Mouse (Mus musculus): ENCODE data around the gene Hacd4. TPM values are rescaled to one million over a fixed set of nuclear protein-coding genes. Genes with fewer than 3 reads are reported as not detected.
A peak's percentile ranks its signal among the peaks of the same experiment; 100 is the strongest.
"Not testable (repeated sequence)": the region's sequence is repeated elsewhere in the genome, so short reads cannot be mapped to it uniquely, and the experiment has no call there.

Hacd4 gene
- polyA plus RNA-seq, 1 experiment from 2014 or later = 4.2 TPM

GRCm38 (mm10) chr4:88412331-88412730 is 26.4 kb downstream of the Hacd4 start:
- Histone ChIP-seq H3K36me3 (ENCODE audit: control insufficient read depth, insufficient read depth, low read length) (peaks cover 3% of the 10 kb centered on the region; the same call in 1 of the 2 replicates), H3K27me3 (replicated peaks; ENCODE audit: control insufficient read depth, insufficient read depth, low read length) (no peaks in the 10 kb centered on the region), H3K4me3 (ENCODE audit: low read length) (no peak overlapping the region), H3K9me3 (ENCODE audit: control insufficient read depth, low read length) (no peaks in the 10 kb centered on the region), H3K9ac (ENCODE audit: low read depth, low read length) (no peak overlapping the region), H3K4me2 (ENCODE audit: low read length) (no peak overlapping the region), H3K4me1 (ENCODE audit: control insufficient read depth, insufficient read depth, low read depth, low read length) (peaks cover under 1% of the 10 kb centered on the region; the same call in 1 of the 2 replicates), H3K27ac (ENCODE audit: low read depth, low read length) (no peak overlapping the region)
- ATAC-seq = no peak
- 87% methylated on average over 2 of the region's 2 CpGs for WGBS

DNA sequence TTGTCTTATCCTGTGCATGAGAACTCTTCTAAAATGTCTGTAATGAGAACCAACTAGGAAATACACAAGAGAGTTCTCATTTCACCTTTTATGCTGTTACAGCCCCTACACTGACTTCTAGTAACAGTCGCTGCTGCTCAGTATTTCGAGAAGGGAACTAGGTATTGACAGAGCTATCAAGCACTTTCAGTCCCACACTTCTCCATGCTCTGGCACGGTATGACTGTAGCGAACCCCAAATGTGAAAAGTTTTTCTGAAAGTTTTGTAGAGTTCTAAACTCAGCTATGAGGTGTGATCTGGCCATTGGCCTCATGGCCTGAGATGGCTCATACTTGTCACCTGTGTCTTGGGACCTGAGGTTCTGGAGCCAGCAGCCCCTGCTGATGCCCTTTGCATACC is 29.4 kb downstream of the Hacd4 start:
- ATAC-seq = no peak
- Histone ChIP-seq H3K4me1 (ENCODE audit: control insufficient read depth, insufficient read depth, low read depth, low read length) (peaks cover 6% of the 10 kb centered on the region), H3K4me2 (ENCODE audit: low read length) (no peak overlapping the region), H3K27ac (ENCODE audit: low read depth, low read length) (no peak overlapping the region), H3K9me3 (ENCODE audit: control insufficient read depth, low read length) (no peaks in the 10 kb centered on the region), H3K9ac (ENCODE audit: low read depth, low read length) (no peak overlapping the region), H3K4me3 (ENCODE audit: low read length) (no peak overlapping the region), H3K36me3 (ENCODE audit: control insufficient read depth, insufficient read depth, low read length) (peaks cover 4% of the 10 kb centered on the region; the same call in 1 of the 2 replicates), H3K27me3 (replicated peaks; ENCODE audit: control insufficient read depth, insufficient read depth, low read length) (no peaks in the 10 kb centered on the region)
- 96% methylated on average over 4 of the region's 4 CpGs for WGBS

GRCm38 (mm10) chr4:88406887-88407696 is 31.6 kb downstream of the Hacd4 start:
- ATAC-seq = peak; percentile 99
- WGBS = 48% methylated on average over 4 of the region's 4 CpGs
- peak overlapping the region; percentile 56 for H3K27ac ChIP-seq (ENCODE audit: low read depth, low read length)

GRCm38 (mm10) chr4:88402884-88403283 is 35.8 kb downstream of the Hacd4 start:
- no peak for ATAC-seq
- Histone ChIP-seq H3K4me3 (ENCODE audit: low read length) (no peak overlapping the region), H3K9ac (ENCODE audit: low read depth, low read length) (no peak overlapping the region), H3K4me2 (ENCODE audit: low read length) (no peak overlapping the region), H3K27ac (ENCODE audit: low read depth, low read length) (no peak overlapping the region), H3K36me3 (ENCODE audit: control insufficient read depth, insufficient read depth, low read length) (peaks cover 6% of the 10 kb centered on the region; the same call in 1 of the 2 replicates), H3K4me1 (ENCODE audit: control insufficient read depth, insufficient read depth, low read depth, low read length) (peaks cover 6% of the 10 kb centered on the region), H3K9me3 (ENCODE audit: control insufficient read depth, low read length) (no peaks in the 10 kb centered on the region), H3K27me3 (replicated peaks; ENCODE audit: control insufficient read depth, insufficient read depth, low read length) (no peaks in the 10 kb centered on the region)
- WGBS = 89% methylated on average over 6 of the region's 6 CpGs

More at GRCm38 (mm10) chr4:88406887-88407696, 31.6 kb downstream of the Hacd4 start:
- Histone ChIP-seq H3K9me3 (ENCODE audit: control insufficient read depth, low read length) (no peaks in the 10 kb centered on the region), H3K27me3 (replicated peaks; ENCODE audit: control insufficient read depth, insufficient read depth, low read length) (no peaks in the 10 kb centered on the region), H3K36me3 (ENCODE audit: control insufficient read depth, insufficient read depth, low read length) (peaks cover 4% of the 10 kb centered on the region; the same call in 1 of the 2 replicates), H3K4me1 (ENCODE audit: control insufficient read depth, insufficient read depth, low read depth, low read length) (peaks cover 6% of the 10 kb centered on the region), H3K4me2 (ENCODE audit: low read length) (no peak overlapping the region), H3K4me3 (ENCODE audit: low read length) (no peak overlapping the region), H3K9ac (ENCODE audit: low read depth, low read length) (no peak overlapping the region)

- ATAC-seq = no peak
Observed at GRCm38 (mm10) chr4:88400992-88401313, 37.8 kb downstream of the Hacd4 start.

GRCm38 (mm10) chr4:88400302-88400991 is 38.3 kb downstream of the Hacd4 start:
- H3K4me1 ChIP-seq (ENCODE audit: control insufficient read depth, insufficient read depth, low read depth, low read length) = no peaks in the 10 kb centered on the region
- no peak overlapping the region for H3K4me3 ChIP-seq (ENCODE audit: low read length)
- peaks cover 2% of the 10 kb centered on the region; the same call in 1 of the 2 replicates for H3K36me3 ChIP-seq (ENCODE audit: control insufficient read depth, insufficient read depth, low read length)
- no peak for ATAC-seq
- H3K9me3 ChIP-seq (ENCODE audit: control insufficient read depth, low read length) = no peaks in the 10 kb centered on the region
- H3K27ac ChIP-seq (ENCODE audit: low read depth, low read length) = no peak overlapping the region
- 81% methylated on average over 9 of the region's 9 CpGs for WGBS
- no peak overlapping the region for H3K4me2 ChIP-seq (ENCODE audit: low read length)
- no peak overlapping the region for H3K9ac ChIP-seq (ENCODE audit: low read depth, low read length)
- H3K27me3 ChIP-seq (replicated peaks; ENCODE audit: control insufficient read depth, insufficient read depth, low read length) = no peaks in the 10 kb centered on the region

More at GRCm38 (mm10) chr4:88400992-88401313, 37.8 kb downstream of the Hacd4 start:
- Histone ChIP-seq H3K27ac (ENCODE audit: low read depth, low read length) (no peak overlapping the region), H3K9ac (ENCODE audit: low read depth, low read length) (no peak overlapping the region), H3K4me3 (ENCODE audit: low read length) (no peak overlapping the region), H3K4me1 (ENCODE audit: control insufficient read depth, insufficient read depth, low read depth, low read length) (no peaks in the 10 kb centered on the region), H3K36me3 (ENCODE audit: control insufficient read depth, insufficient read depth, low read length) (peaks cover 2% of the 10 kb centered on the region; the same call in 1 of the 2 replicates), H3K4me2 (ENCODE audit: low read length) (no peak overlapping the region), H3K9me3 (ENCODE audit: control insufficient read depth, low read length) (no peaks in the 10 kb centered on the region), H3K27me3 (replicated peaks; ENCODE audit: control insufficient read depth, insufficient read depth, low read length) (no peaks in the 10 kb centered on the region)
- WGBS = 86% methylated on average over 7 of the region's 7 CpGs

- Histone ChIP-seq H3K4me3 (ENCODE audit: low read length) (no peak overlapping the region), H3K9ac (ENCODE audit: low read depth, low read length) (no peak overlapping the region), H3K4me2 (ENCODE audit: low read length) (no peak overlapping the region), H3K4me1 (ENCODE audit: control insufficient read depth, insufficient read depth, low read depth, low read length) (no peaks in the 10 kb centered on the region), H3K36me3 (ENCODE audit: control insufficient read depth, insufficient read depth, low read length) (peaks cover 7% of the 10 kb centered on the region), H3K27me3 (replicated peaks; ENCODE audit: control insufficient read depth, insufficient read depth, low read length) (no peaks in the 10 kb centered on the region), H3K9me3 (ENCODE audit: control insufficient read depth, low read length) (no peaks in the 10 kb centered on the region), H3K27ac (ENCODE audit: low read depth, low read length) (no peak overlapping the region)
- ATAC-seq = no peak
- whole genome bisulfite sequencing = 72% methylated on average over 6 of the region's 6 CpGs
Observed at GRCm38 (mm10) chr4:88396995-88397521, 41.7 kb downstream of the Hacd4 start.

GRCm38 (mm10) chr4:88395717-88396116 is 43.0 kb downstream of the Hacd4 start:
- no peaks in the 10 kb centered on the region for H3K4me1 ChIP-seq (ENCODE audit: control insufficient read depth, insufficient read depth, low read depth, low read length)
- no peak overlapping the region for H3K4me3 ChIP-seq (ENCODE audit: low read length)
- H3K4me2 ChIP-seq (ENCODE audit: low read length) = no peak overlapping the region
- H3K9me3 ChIP-seq (ENCODE audit: control insufficient read depth, low read length) = no peaks in the 10 kb centered on the region
- H3K27ac ChIP-seq (ENCODE audit: low read depth, low read length) = no peak overlapping the region
- H3K27me3 ChIP-seq (replicated peaks; ENCODE audit: control insufficient read depth, insufficient read depth, low read length) = no peaks in the 10 kb centered on the region
- 93% methylated on average over 3 of the region's 3 CpGs for WGBS
- H3K9ac ChIP-seq (ENCODE audit: low read depth, low read length) = no peak overlapping the region
- ATAC-seq = no peak
- peaks cover 5% of the 10 kb centered on the region; the same call in 1 of the 2 replicates for H3K36me3 ChIP-seq (ENCODE audit: control insufficient read depth, insufficient read depth, low read length)

DNA sequence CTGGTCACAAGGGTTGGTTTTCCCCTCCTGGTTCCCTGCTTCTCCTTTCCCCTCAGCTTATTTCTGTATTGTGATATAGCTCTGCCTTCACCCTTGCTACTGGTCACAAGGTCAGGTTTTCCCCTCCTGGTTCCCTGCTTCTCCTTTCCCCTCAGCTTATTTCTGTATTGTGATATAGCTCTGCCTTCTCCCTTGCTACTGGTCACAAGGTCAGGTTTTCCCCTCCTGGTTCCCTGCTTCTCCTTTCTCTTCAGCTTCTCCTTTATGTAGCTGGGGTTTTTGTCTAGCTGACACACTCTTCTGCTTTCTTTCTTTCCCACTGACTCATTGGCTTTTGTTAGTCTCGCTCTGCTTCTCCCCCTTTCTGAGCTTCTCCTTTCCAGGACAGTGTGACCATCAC is 48.1 kb downstream of the Hacd4 start:
- H3K9me3 ChIP-seq (ENCODE audit: control insufficient read depth, low read length); H3K4me1 ChIP-seq (ENCODE audit: control insufficient read depth, insufficient read depth, low read depth, low read length); H3K36me3 ChIP-seq (ENCODE audit: control insufficient read depth, insufficient read depth, low read length); H3K27me3 ChIP-seq (replicated peaks; ENCODE audit: control insufficient read depth, insufficient read depth, low read length); H3K27ac ChIP-seq (ENCODE audit: low read depth, low read length); H3K4me2 ChIP-seq (ENCODE audit: low read length); H3K4me3 ChIP-seq (ENCODE audit: low read length); ATAC-seq; H3K9ac ChIP-seq (ENCODE audit: low read depth, low read length): not testable (repeated sequence)
- WGBS = 25% methylated on average over 1 of the region's 1 CpGs

Measured in hindbrain, embryonic 16.5 days (tissue).